Mouse (Mus musculus) thymus, postnatal 0 days (tissue): ENCODE measurements around the gene Sh2d7. TPM values are rescaled to one million over a fixed set of nuclear protein-coding genes. Genes with fewer than 3 reads are reported as not detected.

Source experiments
- DNase-seq: peaks from one replicate; pipeline ENCODE4 v3.0.0-alpha.2; 2015; ENCODE audit warnings: low spot score
- polyA plus RNA-seq: library from polyadenylated mRNA; unstranded; fragments of >200 nt; fragmentation: Nextera tagmentation; extraction: Ambion mirVana; gene quantifications from 2 replicates; pipeline ENCODE4 v1.2.1, GENCODE M21; 2015

Sh2d7 gene
- polyA plus RNA-seq = 0.09 and 0.13 TPM in 2 replicates

- DNase-seq = no peak
Observed at GRCm38 (mm10) chr9:54538684-54539083, at the start of gene Sh2d7. Gene Sh2d7 (plus strand): TSS chr9:54538984.

GRCm38 (mm10) chr9:54489599-54489998 lies 49.2 kb upstream of the Sh2d7 start:
- no peak for DNase-seq

- DNase-seq = no peak
Observed at GRCm38 (mm10) chr9:54490431-54490830, 48.4 kb upstream of the Sh2d7 start.

- DNase-seq = no peak
Observed at GRCm38 (mm10) chr9:54499291-54499690, 39.5 kb upstream of the Sh2d7 start.

GRCm38 (mm10) chr9:54499791-54500190 lies 39.0 kb upstream of the Sh2d7 start:
- no peak for DNase-seq

GRCm38 (mm10) chr9:54500832-54501452 lies 37.8 kb upstream of the Sh2d7 start:
- DNase-seq = no peak

GRCm38 (mm10) chr9:54501453-54502110 lies 37.2 kb upstream of the Sh2d7 start, which contains the start of gene Dmxl2:
Gene Dmxl2 (minus strand): TSS chr9:54501626.
- DNase-seq = peak; percentile 57

GRCm38 (mm10) chr9:54502111-54502495 lies 36.7 kb upstream of the Sh2d7 start:
- no peak for DNase-seq

- DNase-seq = no peak
Observed at GRCm38 (mm10) chr9:54502873-54503272, 35.9 kb upstream of the Sh2d7 start.

- DNase-seq = no peak
Observed at GRCm38 (mm10) chr9:54515991-54516390, 22.8 kb upstream of the Sh2d7 start.

- no peak for DNase-seq
Observed at GRCm38 (mm10) chr9:54518921-54519320, 19.9 kb upstream of the Sh2d7 start.

GRCm38 (mm10) chr9:54520286-54520685 lies 18.5 kb upstream of the Sh2d7 start:
- DNase-seq = no peak

- no peak for DNase-seq
Observed at GRCm38 (mm10) chr9:54527694-54528093, 11.1 kb upstream of the Sh2d7 start.

GRCm38 (mm10) chr9:54529950-54530349 lies 8.8 kb upstream of the Sh2d7 start:
- DNase-seq = no peak

GRCm38 (mm10) chr9:54530836-54531235 lies 7.9 kb upstream of the Sh2d7 start:
- no peak for DNase-seq

- DNase-seq = no peak
Observed at GRCm38 (mm10) chr9:54531421-54531820, 7.4 kb upstream of the Sh2d7 start.

- DNase-seq = no peak
Observed at GRCm38 (mm10) chr9:54532926-54533325, 5.9 kb upstream of the Sh2d7 start.

GRCm38 (mm10) chr9:54533975-54534374 lies 4.8 kb upstream of the Sh2d7 start:
- no peak for DNase-seq

GRCm38 (mm10) chr9:54536236-54536635 lies 2.5 kb upstream of the Sh2d7 start:
- no peak for DNase-seq

GRCm38 (mm10) chr9:54537030-54537429 lies 1.8 kb upstream of the Sh2d7 start:
- DNase-seq = no peak

GRCm38 (mm10) chr9:54537480-54537879 lies 1.3 kb upstream of the Sh2d7 start:
- no peak for DNase-seq

- no peak for DNase-seq
Observed at GRCm38 (mm10) chr9:54538244-54538643, 540 bp upstream of the Sh2d7 start.

GRCm38 (mm10) chr9:54540801-54541200 lies 2.0 kb downstream of the Sh2d7 start:
- DNase-seq = no peak
